Mouse (Mus musculus): ENCODE data around the gene Gp9. TPM values are rescaled to one million over a fixed set of nuclear protein-coding genes. Genes with fewer than 3 reads are reported as not detected.

Gp9 gene
- polyA plus RNA-seq (2011; ENCODE audit: insufficient read depth, insufficient read length, low replicate concordance, missing spikeins) = 49.0 and 59.4 TPM in 2 replicates

GRCm38 (mm10) chr6:87777842-87778241 lies at the start of gene Gp9:
TSS of gene Gp9 (plus strand) at chr6:87778072.
- TF ChIP-seq POLR2A (IDR thresholded peaks at IDR 0.05; ENCODE audit: borderline replicate concordance, control insufficient read depth, low read depth, low read length) (no peak), CTCF (IDR thresholded peaks at IDR 0.05; ENCODE audit: control insufficient read depth, insufficient read depth, low read length) (no peak)
- peak within 1 kb of the TSS; percentile 36 for H3K4me3 ChIP-seq (replicated peaks; ENCODE audit: control insufficient read depth, low read depth, low read length)

DNA sequence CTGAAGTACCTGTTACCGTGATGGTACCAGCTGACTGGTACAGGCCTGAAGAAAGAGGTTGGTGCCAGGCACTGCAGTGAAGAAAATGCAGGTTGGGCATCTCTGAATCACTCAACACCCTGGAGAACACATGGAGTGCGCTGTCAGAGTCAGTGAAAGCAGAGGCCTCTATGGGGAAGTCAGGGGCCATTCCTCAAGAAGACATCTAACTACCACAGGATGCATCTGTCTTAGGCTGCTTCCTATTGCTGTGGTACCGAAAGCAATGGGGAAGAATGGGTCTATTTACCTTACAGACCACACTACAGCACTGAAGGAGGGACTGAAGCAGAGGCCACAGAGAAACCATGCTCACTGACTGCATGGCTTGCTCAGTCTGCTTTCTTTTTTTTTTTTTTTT lies 49.8 kb upstream of the Gp9 start:
- TF ChIP-seq CTCF (IDR thresholded peaks at IDR 0.05; ENCODE audit: control insufficient read depth, insufficient read depth, low read length) = no peak
- TF ChIP-seq POLR2A (IDR thresholded peaks at IDR 0.05; ENCODE audit: borderline replicate concordance, control insufficient read depth, low read depth, low read length) = no peak
- peaks cover 1% of the 10 kb centered on the region for H3K4me1 ChIP-seq (ENCODE audit: control insufficient read depth, insufficient read depth, low read length)
- no peak overlapping the region for H3K4me3 ChIP-seq (replicated peaks; ENCODE audit: control insufficient read depth, low read depth, low read length)
- H3K27ac ChIP-seq (ENCODE audit: control insufficient read depth, insufficient read depth, low read depth, low read length, poor library complexity) = no peak overlapping the region
- WGBS = 11% methylated on average over 3 of the region's 3 CpGs

More at GRCm38 (mm10) chr6:87777842-87778241, at the start of gene Gp9:
- H3K27ac ChIP-seq (ENCODE audit: control insufficient read depth, insufficient read depth, low read depth, low read length, poor library complexity) = peak within 1 kb of the TSS; percentile 11
- 2% methylated on average over 2 of the region's 2 CpGs for WGBS
- peaks cover 4% of the 10 kb centered on the region; the same call in 1 of the 2 replicates for H3K4me1 ChIP-seq (ENCODE audit: control insufficient read depth, insufficient read depth, low read length)

DNA sequence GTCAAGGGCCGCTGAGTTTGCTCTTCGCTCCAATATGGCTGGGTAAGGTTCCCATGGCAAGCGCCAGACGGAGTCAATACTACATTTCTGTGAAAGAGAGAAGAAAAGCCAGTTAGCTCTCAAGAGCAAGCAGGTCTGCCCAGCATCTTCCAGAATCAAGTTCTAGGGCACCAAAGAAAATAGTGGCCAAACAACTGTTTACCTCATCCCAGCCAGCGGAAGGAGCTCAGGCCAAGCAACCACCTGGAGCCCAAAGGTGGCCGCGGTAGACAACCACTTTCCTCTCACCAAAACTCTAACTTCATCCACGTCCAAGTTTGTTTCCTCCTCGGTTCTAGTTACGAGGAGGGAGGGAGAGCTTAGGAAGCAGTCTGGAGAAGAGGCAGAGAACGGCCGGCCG lies 47.7 kb upstream of the Gp9 start:
- 38% methylated on average over 13 of the region's 13 CpGs for WGBS
- H3K4me3 ChIP-seq (replicated peaks; ENCODE audit: control insufficient read depth, low read depth, low read length) = no peak overlapping the region
- H3K27ac ChIP-seq (ENCODE audit: control insufficient read depth, insufficient read depth, low read depth, low read length, poor library complexity) = no peak overlapping the region
- no peak for TF ChIP-seq CTCF (IDR thresholded peaks at IDR 0.05; ENCODE audit: control insufficient read depth, insufficient read depth, low read length)
- no peak for TF ChIP-seq POLR2A (IDR thresholded peaks at IDR 0.05; ENCODE audit: borderline replicate concordance, control insufficient read depth, low read depth, low read length)
- peaks cover 1% of the 10 kb centered on the region for H3K4me1 ChIP-seq (ENCODE audit: control insufficient read depth, insufficient read depth, low read length)

DNA sequence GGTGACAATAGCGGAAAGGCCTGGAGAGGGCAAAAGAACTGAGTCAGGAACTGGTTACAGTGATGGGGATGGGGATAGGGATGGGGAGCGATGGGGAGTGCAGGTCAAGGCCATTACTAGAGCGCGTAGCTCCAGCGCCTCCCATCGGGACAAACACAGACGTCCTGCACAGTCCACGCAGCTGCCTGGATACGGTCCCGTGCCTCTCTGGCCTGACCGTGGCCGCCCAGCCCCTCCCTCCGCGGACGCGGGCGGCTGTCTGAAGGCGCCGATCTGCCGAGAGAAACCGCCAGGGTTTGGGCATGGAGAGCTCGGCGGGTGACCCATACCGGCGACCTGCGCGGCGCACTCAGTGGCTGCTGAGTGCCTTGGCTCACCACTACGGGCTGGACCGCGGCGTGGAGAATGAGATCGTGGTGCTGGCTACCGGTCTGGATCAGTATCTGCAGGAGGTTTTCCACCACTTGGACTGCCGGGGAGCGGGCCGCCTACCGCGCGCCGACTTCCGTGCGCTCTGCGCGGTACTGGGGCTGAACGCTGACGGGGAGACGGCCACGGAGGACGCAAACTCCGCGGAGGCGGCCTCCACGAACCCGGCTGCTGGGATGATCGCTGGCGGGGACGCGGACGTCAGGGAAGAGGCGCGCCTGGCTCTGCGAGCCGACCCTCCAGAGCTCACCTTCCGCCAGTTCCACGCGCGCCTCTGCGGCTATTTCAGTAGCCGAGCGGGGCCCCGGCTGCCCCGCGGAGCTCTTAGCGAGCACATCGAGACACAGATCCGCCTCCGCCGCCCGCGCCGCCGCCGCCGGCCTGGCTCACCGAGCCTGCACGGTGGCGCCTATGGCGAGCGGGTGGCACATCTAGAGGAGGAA lies 47.0 kb upstream of the Gp9 start, which contains the start of gene Efcc1:
Gene Efcc1 (plus strand): TSS at position 279 of the 872 bp plus-strand sequence.
- Histone ChIP-seq H3K4me3 (replicated peaks; ENCODE audit: control insufficient read depth, low read depth, low read length) (no peak within 1 kb of the TSS), H3K27ac (ENCODE audit: control insufficient read depth, insufficient read depth, low read depth, low read length, poor library complexity) (no peak within 1 kb of the TSS; the same call in 1 of the 2 replicates), H3K4me1 (ENCODE audit: control insufficient read depth, insufficient read depth, low read length) (no peaks in the 10 kb centered on the region)
- TF ChIP-seq POLR2A (IDR thresholded peaks at IDR 0.05; ENCODE audit: borderline replicate concordance, control insufficient read depth, low read depth, low read length) = no peak
- TF ChIP-seq CTCF (IDR thresholded peaks at IDR 0.05; ENCODE audit: control insufficient read depth, insufficient read depth, low read length) = no peak
- under 1% methylated on average over 90 of the region's 90 CpGs for WGBS

DNA sequence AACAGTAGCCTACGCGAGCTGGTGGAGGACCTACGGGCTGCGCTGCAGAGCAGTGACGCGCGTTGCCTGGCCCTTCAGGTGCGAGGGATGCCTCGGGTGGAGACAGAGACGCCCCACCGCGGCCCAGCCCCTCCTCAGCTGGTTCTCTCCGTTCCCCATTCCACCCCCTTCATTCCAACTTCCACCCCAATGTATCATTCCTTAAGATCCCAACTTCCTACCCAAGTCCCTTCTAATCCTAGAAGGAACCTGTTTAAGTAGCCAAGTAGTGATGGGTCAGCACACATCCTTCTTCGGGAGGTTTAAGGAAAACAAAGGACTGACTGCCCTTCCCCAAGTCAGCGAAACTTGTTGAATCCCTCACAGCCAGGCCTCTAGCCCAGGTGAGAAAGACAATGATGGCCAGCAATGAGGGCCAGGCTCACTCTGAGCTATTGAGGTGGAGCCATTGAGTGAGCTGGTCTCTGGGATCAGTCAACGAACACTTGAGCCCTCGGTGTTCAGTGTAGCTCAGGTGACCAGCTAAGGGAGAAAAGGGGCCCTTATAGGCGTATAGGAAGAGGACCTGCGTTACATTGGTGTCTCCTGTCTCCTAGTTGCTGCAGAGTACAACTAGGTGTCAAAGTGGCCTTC lies 46.3 kb upstream of the Gp9 start:
- Histone ChIP-seq H3K27ac (ENCODE audit: control insufficient read depth, insufficient read depth, low read depth, low read length, poor library complexity) (no peak overlapping the region), H3K4me3 (replicated peaks; ENCODE audit: control insufficient read depth, low read depth, low read length) (no peak overlapping the region), H3K4me1 (ENCODE audit: control insufficient read depth, insufficient read depth, low read length) (no peaks in the 10 kb centered on the region)
- 4% methylated on average over 19 of the region's 19 CpGs for WGBS
- TF ChIP-seq POLR2A (IDR thresholded peaks at IDR 0.05; ENCODE audit: borderline replicate concordance, control insufficient read depth, low read depth, low read length) = no peak
- TF ChIP-seq CTCF (IDR thresholded peaks at IDR 0.05; ENCODE audit: control insufficient read depth, insufficient read depth, low read length) = no peak

DNA sequence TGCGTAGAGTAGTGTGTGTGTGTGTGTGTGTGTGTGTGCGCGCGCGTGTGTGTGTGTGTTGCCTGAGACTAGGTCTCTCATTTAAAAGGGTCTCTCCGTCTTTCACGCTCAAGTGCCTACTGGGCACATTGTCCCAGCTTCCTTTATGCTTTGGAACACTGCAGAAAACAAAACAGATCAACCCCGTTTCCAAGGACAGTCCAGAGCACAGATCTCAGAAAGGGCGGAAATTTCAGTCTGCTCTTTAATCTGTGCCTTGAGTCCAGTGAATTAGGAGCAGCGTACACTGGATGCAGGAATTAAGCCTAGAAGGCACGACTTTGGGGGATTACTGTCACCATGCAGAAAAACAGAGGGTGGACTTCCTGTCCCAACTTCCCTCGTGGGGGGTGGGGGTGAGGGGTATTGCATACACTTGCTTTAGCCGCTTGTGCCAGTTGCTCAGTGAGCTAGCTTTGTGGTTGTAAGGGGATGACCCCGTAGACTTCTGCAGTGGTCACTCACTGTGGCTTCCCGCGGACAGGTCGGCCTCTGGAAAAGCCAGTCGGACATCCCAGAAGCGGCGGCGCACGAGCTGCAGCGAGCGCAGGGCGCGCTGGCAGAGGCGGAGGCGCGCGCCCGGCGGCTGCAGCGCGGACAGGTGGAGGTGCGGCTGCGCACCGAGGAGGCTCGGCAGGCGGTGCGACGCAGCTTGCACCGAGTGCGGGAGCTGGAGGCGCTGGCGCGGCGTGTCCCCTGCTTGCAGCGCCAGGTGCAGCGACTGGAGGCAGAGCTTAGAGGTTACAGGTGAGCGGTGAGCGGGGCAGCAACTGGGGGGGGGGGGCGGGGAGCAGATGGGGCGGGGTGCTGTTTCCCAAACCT lies 45.5 kb upstream of the Gp9 start:
- no peaks in the 10 kb centered on the region for H3K4me1 ChIP-seq (ENCODE audit: control insufficient read depth, insufficient read depth, low read length)
- no peak overlapping the region for H3K27ac ChIP-seq (ENCODE audit: control insufficient read depth, insufficient read depth, low read depth, low read length, poor library complexity)
- H3K4me3 ChIP-seq (replicated peaks; ENCODE audit: control insufficient read depth, low read depth, low read length) = no peak overlapping the region
- no peak for TF ChIP-seq POLR2A (IDR thresholded peaks at IDR 0.05; ENCODE audit: borderline replicate concordance, control insufficient read depth, low read depth, low read length)
- no peak for TF ChIP-seq CTCF (IDR thresholded peaks at IDR 0.05; ENCODE audit: control insufficient read depth, insufficient read depth, low read length)
- 3% methylated on average over 52 of the region's 53 CpGs for WGBS

DNA sequence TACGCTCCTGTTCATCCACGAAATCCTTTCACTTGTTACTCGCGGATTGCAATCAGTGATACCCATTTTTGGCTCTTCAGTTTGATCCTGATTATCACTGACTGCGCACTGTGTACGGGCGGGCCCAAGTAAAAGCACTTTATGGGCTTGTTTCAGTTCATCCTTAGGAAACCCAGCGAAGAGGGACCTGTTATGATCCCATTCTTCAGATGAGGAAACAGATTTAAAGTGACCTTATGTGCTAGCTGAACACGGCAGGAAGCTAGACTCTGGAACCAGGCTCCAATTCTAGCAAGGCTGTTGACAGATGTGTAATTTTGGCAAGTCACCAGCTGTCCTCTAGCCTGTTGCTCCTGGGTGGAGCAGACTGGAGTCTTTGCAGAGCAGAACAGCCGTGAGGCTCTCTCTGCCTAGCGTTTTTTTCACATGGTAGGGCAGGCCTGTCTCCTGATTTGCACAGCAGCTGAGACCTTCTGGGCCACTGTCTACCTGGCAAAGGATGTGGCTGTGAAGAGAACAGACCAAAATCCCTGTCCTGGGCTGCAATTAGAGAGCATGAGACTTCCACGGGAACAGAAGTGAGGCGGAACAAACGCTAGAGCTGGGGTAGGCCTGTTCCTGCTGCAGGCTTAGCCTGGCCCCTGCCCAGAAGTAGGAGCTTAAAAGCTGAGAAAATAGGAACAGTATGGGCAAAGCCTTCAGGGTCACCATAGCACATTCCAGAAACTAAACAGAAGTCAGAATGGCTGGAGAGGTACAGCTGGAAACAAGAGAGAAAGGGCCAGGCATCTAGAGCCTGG lies 44.5 kb upstream of the Gp9 start:
- no peak overlapping the region for H3K27ac ChIP-seq (ENCODE audit: control insufficient read depth, insufficient read depth, low read depth, low read length, poor library complexity)
- no peaks in the 10 kb centered on the region for H3K4me1 ChIP-seq (ENCODE audit: control insufficient read depth, insufficient read depth, low read length)
- TF ChIP-seq CTCF (IDR thresholded peaks at IDR 0.05; ENCODE audit: control insufficient read depth, insufficient read depth, low read length) = no peak
- no peak for TF ChIP-seq POLR2A (IDR thresholded peaks at IDR 0.05; ENCODE audit: borderline replicate concordance, control insufficient read depth, low read depth, low read length)
- no peak overlapping the region for H3K4me3 ChIP-seq (replicated peaks; ENCODE audit: control insufficient read depth, low read depth, low read length)
- WGBS = 38% methylated on average over 14 of the region's 14 CpGs
